ENCODE assay signal across 9 mouse cellular contexts in genomic region chr3:131471836-131472235, GRCm38 (mm10). TPM values are rescaled to one million over a fixed set of nuclear protein-coding genes. Genes with fewer than 3 reads are reported as not detected.
DNase-seq lines count a peak whose midpoint lies in the region; ATAC-seq and TF ChIP-seq lines count a peak whose summit lies in the region.
"Had no signal": no experiment of that assay in that cellular context is flagged by ENCODE, and none has a peak within 500 bp of the region (broad histone marks: within the 10 kb centered on the region; RNA-seq: fewer than 3 reads in every experiment).

No protein-coding gene starts in this region.

- no peak for DNase-seq in layer of hippocampus, adult 2 months (ENCODE audit: low spot score in 2 of 2)
- no peak for DNase-seq in layer of hippocampus, postnatal 36 days
- peak; percentile 66 for DNase-seq in ZHBTc4 (ENCODE audit: low read depth, low spot score)
- DNase-seq in hindbrain, embryonic 10.5 days (ENCODE audit: low spot score), result peak; percentile 32
- DNase-seq in kidney, postnatal 4 days, result no peak
- DNase-seq in adrenal gland, adult (ENCODE audit: inconsistent age in 2 of 2, low spot score in 1 of 2), result no peak

- H3K27me3 ChIP-seq in hindbrain, embryonic 10.5 days (ENCODE audit: insufficient read depth, poor library complexity, severe bottlenecking), result no peaks in the 10 kb centered on the region
- H3K27me3 ChIP-seq in midbrain, embryonic 16.5 days (ENCODE audit: control insufficient read depth, insufficient read depth, low read depth, low read length), result no peaks in the 10 kb centered on the region
- H3K27me3 ChIP-seq in heart, embryonic 11.5 days (ENCODE audit: control insufficient read depth, insufficient read depth, low read length), result no peaks in the 10 kb centered on the region

- H3K9me3 ChIP-seq in hindbrain, embryonic 10.5 days, result no peaks in the 10 kb centered on the region
- no peaks in the 10 kb centered on the region for H3K9me3 ChIP-seq in midbrain, embryonic 16.5 days (replicated peaks; ENCODE audit: control insufficient read depth, low read length, poor library complexity, severe bottlenecking)
- no peaks in the 10 kb centered on the region for H3K9me3 ChIP-seq in heart, embryonic 11.5 days (replicated peaks; ENCODE audit: control insufficient read depth, low read length)

- peak overlapping the region; percentile 56; the same call in 1 of the 2 replicates for H3K27ac ChIP-seq in layer of hippocampus, adult 2 months
- no peak overlapping the region for H3K27ac ChIP-seq in hindbrain, embryonic 10.5 days
- H3K27ac ChIP-seq in midbrain, embryonic 16.5 days (ENCODE audit: low read length), result 0 out of 2 replicates have a peak overlapping the region, but pooled peaks have one; percentile 28
- H3K27ac ChIP-seq in heart, embryonic 11.5 days (ENCODE audit: low read depth, low read length), result no peak overlapping the region

- no peak overlapping the region for H3K4me2 ChIP-seq in midbrain, embryonic 16.5 days (ENCODE audit: low read length)
- H3K4me2 ChIP-seq in heart, embryonic 11.5 days, result no peak overlapping the region

- H3K4me1 ChIP-seq in hindbrain, embryonic 10.5 days (replicated peaks), result peaks cover 24% of the 10 kb centered on the region
- peaks cover 17% of the 10 kb centered on the region for H3K4me1 ChIP-seq in midbrain, embryonic 16.5 days (ENCODE audit: control insufficient read depth, insufficient read depth, low read length)
- no peaks in the 10 kb centered on the region for H3K4me1 ChIP-seq in heart, embryonic 11.5 days (ENCODE audit: control insufficient read depth, insufficient read depth, low read length)

- peak; percentile 65 for TF ChIP-seq CTCF in layer of hippocampus, adult 2 months (conservative IDR thresholded peaks at IDR 0.05)

- 43% methylated on average over 6 of the region's 6 CpGs for WGBS in hindbrain, embryonic 10.5 days
- 42% methylated on average over 6 of the region's 6 CpGs for WGBS in midbrain, embryonic 16.5 days
- 61% methylated on average over 6 of the region's 6 CpGs for WGBS in heart, embryonic 11.5 days (ENCODE audit: insufficient replicate concordance)

- no peak overlapping the region for H3K9ac ChIP-seq in midbrain, embryonic 16.5 days (ENCODE audit: low read depth, low read length)
- no peak overlapping the region for H3K9ac ChIP-seq in heart, embryonic 11.5 days (ENCODE audit: low read depth, low read length)

- no peaks in the 10 kb centered on the region for H3K36me3 ChIP-seq in hindbrain, embryonic 10.5 days
- H3K36me3 ChIP-seq in midbrain, embryonic 16.5 days (ENCODE audit: control insufficient read depth, insufficient read depth, low read length), result no peaks in the 10 kb centered on the region
- no peaks in the 10 kb centered on the region for H3K36me3 ChIP-seq in heart, embryonic 11.5 days (ENCODE audit: control insufficient read depth, insufficient read depth, low read length)

- peak; percentile 9; the same call in 1 of the 2 replicates for ATAC-seq in midbrain, embryonic 16.5 days
- ATAC-seq in heart, embryonic 11.5 days (replicated peaks; ENCODE audit: insufficient number of reproducible peaks, low FRiP score, low TSS enrichment), result no peak

- no peak overlapping the region for H3K4me3 ChIP-seq in layer of hippocampus, adult 2 months
- H3K4me3 ChIP-seq in hindbrain, embryonic 10.5 days, result no peak overlapping the region
- H3K4me3 ChIP-seq in midbrain, embryonic 16.5 days (ENCODE audit: low read depth, low read length), result no peak overlapping the region
- H3K4me3 ChIP-seq in heart, embryonic 11.5 days (ENCODE audit: low read depth, low read length), result no peak overlapping the region

RNA-seq across cellular contexts. Expression of gene Sgms2, which starts 19.4 kb away (rescaled TPM):
- 1 to 10 TPM; 1.4 to 3.1 TPM for total RNA-seq in layer of hippocampus, adult 2 months (2021)
- 1 to 10 TPM; 2.1 to 3.5 TPM for total RNA-seq in layer of hippocampus, postnatal 36 days (2021)
- polyA plus RNA-seq in hindbrain, embryonic 10.5 days (2016; fragmentation: Nextera tagmentation; extraction: Ambion mirVana), result 0.47 and 2.7 TPM in 2 replicates
- 1.3 and 1.6 TPM in 2 replicates for polyA plus RNA-seq in midbrain, embryonic 16.5 days (2015; fragmentation: Nextera tagmentation; extraction: Ambion mirVana)
- 1.1 and 1.3 TPM in 2 replicates for polyA plus RNA-seq in heart, embryonic 11.5 days (2014; fragmentation: Nextera tagmentation; extraction: Ambion mirVana)
- total RNA-seq: MEL had no signal

Comparison
In these comparisons a context has a peak if more than half of its experiments do, and no peak if none do; other contexts are left out.
1. DNase-seq: peak in ZHBTc4 (single experiment) and hindbrain, embryonic 10.5 days (single experiment); none in layer of hippocampus, adult 2 months (0 of 2), layer of hippocampus, postnatal 36 days (0 of 2), kidney, postnatal 4 days (0 of 2) and adrenal gland, adult (0 of 2).
2. H3K27ac ChIP-seq: peak in layer of hippocampus, adult 2 months (single experiment) and midbrain, embryonic 16.5 days (single experiment); none in hindbrain, embryonic 10.5 days (single experiment) and heart, embryonic 11.5 days (single experiment).